Mouse (Mus musculus) ES-E14 (cell line): Measurements from ENCODE around the gene Rabgap1l. TPM values are rescaled to one million over a fixed set of nuclear protein-coding genes. Genes with fewer than 3 reads are reported as not detected.

ENCODE experiments used
- DNase-seq: peaks from one replicate; pipeline ENCODE4 v3.0.0-alpha.2; 2013; ENCODE audit warnings: low read depth, low spot score
- H3K27ac ChIP-seq: 2 replicates; pipeline ENCODE4 v1.5.1; 2012; ENCODE audit warnings: low read depth, mild to moderate bottlenecking, low read length, moderate library complexity, mixed read lengths; ENCODE audit not compliant: poor library complexity, insufficient read depth, severe bottlenecking
- H3K36me3 ChIP-seq: 2 replicates; pipeline ENCODE4 v1.6.1; 2012; ENCODE audit warnings: mild to moderate bottlenecking, low read length, moderate library complexity, mixed read lengths; ENCODE audit not compliant: control insufficient read depth, poor library complexity, insufficient read depth, severe bottlenecking
- H3K4me1 ChIP-seq, 2 experiments: fragments of 150-350 bp in 1 of 2; sonication (generic) in 1 of 2; 2 replicates each; pipeline ENCODE4 v1.6.1; 2012; ENCODE audit warnings: low read length in 2 of 2, mild to moderate bottlenecking in 1 of 2, mixed read lengths in 1 of 2; ENCODE audit not compliant: control insufficient read depth in 2 of 2, insufficient read depth in 2 of 2, poor library complexity in 1 of 2
- H3K4me3 ChIP-seq, 2 experiments: fragments of 150-350 bp in 1 of 2; sonication (generic) in 1 of 2; 2 replicates each; pipeline ENCODE4 v1.5.1; 2012; ENCODE audit warnings: low read length in 2 of 2, low read depth in 1 of 2, mild to moderate bottlenecking in 1 of 2, mixed read lengths in 1 of 2; ENCODE audit not compliant: insufficient read depth in 1 of 2, poor library complexity in 1 of 2, severe bottlenecking in 1 of 2
- H3K9ac ChIP-seq: 2 replicates; pipeline ENCODE4 v1.6.1; 2012; ENCODE audit warnings: low read depth, mild to moderate bottlenecking, low read length, mixed read lengths; ENCODE audit not compliant: poor library complexity, insufficient read depth, severe bottlenecking
- H3K9me3 ChIP-seq: fragments of 150-350 bp; sonication (generic); 2 replicates; pipeline ENCODE4 v1.6.1; 2012; ENCODE audit warnings: low read depth, mild to moderate bottlenecking, low read length; ENCODE audit not compliant: control insufficient read depth, insufficient read depth
- CHD2 ChIP-seq: IDR thresholded peaks from 2 replicates; pipeline ENCODE4 v1.6.1; 2014; ENCODE audit warnings: mild to moderate bottlenecking, low read depth, low read length, inconsistent platforms
- HCFC1 ChIP-seq: IDR thresholded peaks from 2 replicates; pipeline ENCODE4 v1.6.1; 2012; ENCODE audit warnings: low read length, inconsistent platforms, borderline replicate concordance; ENCODE audit not compliant: insufficient read depth
- MAFK ChIP-seq: IDR thresholded peaks from 2 replicates; pipeline ENCODE4 v1.6.1; 2014; ENCODE audit warnings: mild to moderate bottlenecking, low read depth, low read length, inconsistent platforms; ENCODE audit not compliant: insufficient read depth
- ZC3H11A ChIP-seq: IDR thresholded peaks from 2 replicates; pipeline ENCODE4 v1.6.1; 2012; ENCODE audit warnings: low read depth, mild to moderate bottlenecking, inconsistent platforms, low read length, borderline replicate concordance
- ZNF384 ChIP-seq: IDR thresholded peaks from 2 replicates; pipeline ENCODE4 v1.6.1; 2012; ENCODE audit warnings: low read depth, low read length, inconsistent platforms
- in situ Hi-C, 2 experiments: fragments of 600-800 bp; cut with MboI; formaldehyde crosslinking; loops; one replicate each; pipeline ENCODE4 v1.15.1; 2025; ENCODE audit warnings: low sequenced_read_pairs in 2 of 2, inconsistent platforms in 1 of 2; ENCODE audit not compliant: unreplicated experiment in 2 of 2
- total RNA-seq: library from RNA; depleted of rRNA; stranded (reverse); fragments of 300-350 nt; gene quantifications from 2 replicates; pipeline ENCODE4 v1.2.3, GENCODE M21; 2012

Rabgap1l gene
- total RNA-seq, 1 experiment, result 10.3 TPM

GRCm38 (mm10) chr1:160281337-160282084 lies 511.5 kb downstream of the Rabgap1l start:
- Histone ChIP-seq H3K9ac (no peak overlapping the region), H3K9me3 (no peaks in the 10 kb centered on the region), H3K27ac (no peak overlapping the region), H3K4me1 (no peaks in the 10 kb centered on the region), H3K4me3 (no peak overlapping the region), H3K36me3 (no peaks in the 10 kb centered on the region)
- in situ Hi-C loops, result no loop called here
- DNase-seq, result no peak
- TF ChIP-seq HCFC1, result no peak
- no peak for TF ChIP-seq ZNF384

- DNase-seq, result no peak
These were observed 512.4 kb downstream of the Rabgap1l start for GRCm38 (mm10) chr1:160280603-160281002.

GRCm38 (mm10) chr1:160277940-160278682 lies 514.9 kb downstream of the Rabgap1l start:
- Histone ChIP-seq H3K9me3 (no peaks in the 10 kb centered on the region), H3K27ac (no peak overlapping the region), H3K36me3 (no peaks in the 10 kb centered on the region), H3K4me3 (no peak overlapping the region), H3K9ac (no peak overlapping the region), H3K4me1 (peaks cover 0 to 2% of the 10 kb centered on the region in 2 experiments; a peak in 1 of 4 replicates)
- TF ChIP-seq HCFC1 (no peak), CHD2 (no peak), ZNF384 (no peak), ZC3H11A (no peak), MAFK (no peak)
- no peak for DNase-seq
- in situ Hi-C loops, result no loop called here

More at GRCm38 (mm10) chr1:160280603-160281002, 512.4 kb downstream of the Rabgap1l start:
- in situ Hi-C loops, result no loop called here
- Histone ChIP-seq H3K27ac (no peak overlapping the region), H3K4me1 (no peaks in the 10 kb centered on the region), H3K9ac (no peak overlapping the region), H3K36me3 (no peaks in the 10 kb centered on the region), H3K4me3 (no peak overlapping the region), H3K9me3 (no peaks in the 10 kb centered on the region)
- TF ChIP-seq CHD2 (no peak), MAFK (no peak), ZNF384 (no peak), ZC3H11A (no peak), HCFC1 (no peak)

- TF ChIP-seq ZC3H11A (no peak), MAFK (no peak), ZNF384 (no peak), HCFC1 (no peak), CHD2 (no peak)
- Histone ChIP-seq H3K9ac (no peak overlapping the region), H3K4me3 (no peak overlapping the region), H3K4me1 (peaks cover 0 to 2% of the 10 kb centered on the region in 2 experiments; a peak in 1 of 4 replicates), H3K27ac (no peak overlapping the region), H3K36me3 (no peaks in the 10 kb centered on the region), H3K9me3 (no peaks in the 10 kb centered on the region)
- no peak for DNase-seq
- in situ Hi-C loops, result no loop called here
These were observed 517.8 kb downstream of the Rabgap1l start for GRCm38 (mm10) chr1:160275248-160275647.
